Mouse (Mus musculus): ENCODE measurements around the gene Cog3. TPM values are rescaled to one million over a fixed set of nuclear protein-coding genes. Genes with fewer than 3 reads are reported as not detected.

Gene Cog3
- polyA plus RNA-seq, 1 experiment from 2014 or later: 25.8 TPM

DNA sequence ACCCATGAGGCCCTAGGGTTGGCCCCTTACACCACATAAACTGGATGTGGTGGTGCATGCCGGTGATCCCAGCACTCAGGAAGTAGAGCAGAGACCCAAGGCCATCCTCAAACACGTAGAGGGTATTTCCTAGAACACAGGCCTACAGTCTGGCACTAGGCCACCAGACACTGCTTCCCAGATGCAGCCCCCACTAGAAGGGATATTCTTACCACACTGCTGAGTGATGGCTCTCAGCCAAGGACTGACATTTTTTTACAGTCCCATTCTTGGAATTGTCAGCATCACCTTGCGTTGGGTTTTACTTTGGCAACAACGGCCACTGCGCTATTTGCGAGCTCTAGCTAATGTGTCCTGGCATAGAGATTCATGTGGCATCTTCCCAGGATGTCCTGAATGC is 93.4 kb downstream of the Cog3 start:
- POLR2A ChIA-PET: no interaction called here
- no peak for TF ChIP-seq CTCF (IDR thresholded peaks at IDR 0.05)
- H3K27me3 ChIP-seq: no peaks in the 10 kb centered on the region
- in situ Hi-C loops (cut with MboI; ENCODE audit: low pct_unique_long_range_greater_than_20kb): no loop called here
- DNase-seq (ENCODE audit: low read depth, low spot score): no peak
- ATAC-seq: no peak
- CTCF ChIA-PET: no interaction called here

Other genes with a start within 250 kb of the Cog3 start
- gene Spert, start 161.4 kb downstream of the Cog3 start, polyA plus RNA-seq (2021): not detected
- gene Erich6b, start 112.3 kb downstream of the Cog3 start, polyA plus RNA-seq (2021): not detected
- 36.9 TPM for gene Slc25a30, start 32.5 kb upstream of the Cog3 start, polyA plus RNA-seq (2021)
- 2,058 TPM for gene Tpt1, start 90.6 kb upstream of the Cog3 start, polyA plus RNA-seq (2021)
- gene Kctd4, start 200.5 kb upstream of the Cog3 start, polyA plus RNA-seq (2021): not detected